Mouse (Mus musculus) frontal cortex, adult 2 months (tissue): ENCODE data around the gene Tet3. TPM values are rescaled to one million over a fixed set of nuclear protein-coding genes. Genes with fewer than 3 reads are reported as not detected.

ENCODE experiments used
- DNase-seq, 2 experiments: peaks; one replicate each; pipeline ENCODE4 v3.0.0; 2022; ENCODE audit warnings: low spot score in 1 of 2; ENCODE audit errors: extremely low spot score in 1 of 2
- polyA plus RNA-seq: library from polyadenylated mRNA; depleted of rRNA; stranded (reverse); fragments of >200 nt; gene quantifications from 2 replicates; pipeline ENCODE4 v1.2.3, GENCODE M21; 2012; rRNA removed

The Tet3 gene
- polyA plus RNA-seq = 18.9 and 19.6 TPM in 2 replicates

DNA sequence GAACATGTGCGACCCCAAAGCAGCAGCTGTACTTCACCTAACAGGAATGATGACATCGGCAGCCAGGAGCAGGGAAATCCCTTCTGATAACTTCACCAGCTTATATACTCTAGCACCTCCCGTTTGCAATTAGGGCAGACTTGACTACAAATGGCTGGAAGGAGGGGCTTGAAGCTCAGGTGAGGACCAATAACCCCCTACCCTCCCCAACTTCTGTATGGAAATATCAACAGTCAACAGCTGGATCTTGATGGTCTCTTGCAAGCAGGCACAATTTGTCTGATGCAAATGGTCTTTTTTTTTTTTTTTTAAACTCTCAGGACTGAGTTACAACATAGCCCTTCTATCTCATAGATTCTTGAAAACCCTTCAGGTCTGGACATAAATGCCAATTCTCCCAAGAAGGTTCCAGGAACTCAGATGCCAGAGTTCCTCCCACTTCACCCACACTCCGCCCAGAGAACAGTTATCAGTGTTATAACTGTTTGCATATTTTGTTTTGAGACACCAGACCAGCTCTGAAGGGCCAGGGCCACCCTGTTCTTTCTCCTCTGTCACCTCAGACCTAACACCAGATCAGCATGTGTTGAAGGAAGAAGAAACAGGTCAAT lies at the start of gene Tet3:
Tet3 (minus strand) TSS at position 51 of the 611 bp plus-strand sequence.
- no peak for DNase-seq

DNA sequence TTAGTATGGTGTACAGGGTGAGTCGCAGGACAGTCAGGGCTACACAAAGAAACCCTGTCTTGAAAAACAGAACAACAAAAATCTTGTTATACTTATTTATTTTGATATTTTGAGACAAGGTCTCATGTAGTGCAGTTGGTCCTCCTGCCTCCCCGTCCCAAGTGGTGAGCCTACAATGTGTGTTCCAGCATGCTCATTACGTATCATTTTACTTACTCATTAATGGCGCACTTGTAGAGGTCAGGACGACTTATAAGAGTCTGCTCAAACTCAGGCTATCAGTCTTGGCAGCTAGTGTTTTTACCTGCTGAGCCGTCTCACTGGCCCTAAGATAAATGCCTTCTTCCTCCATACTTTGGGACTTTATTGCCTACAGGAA lies 48.3 kb upstream of the Tet3 start:
- no peak for DNase-seq

- DNase-seq = peak; percentile 98
Observed at GRCm38 (mm10) chr6:83506258-83507167, 47.6 kb upstream of the Tet3 start, which contains the start of gene Dguok. Dguok (minus strand) TSS chr6:83506969.

DNA sequence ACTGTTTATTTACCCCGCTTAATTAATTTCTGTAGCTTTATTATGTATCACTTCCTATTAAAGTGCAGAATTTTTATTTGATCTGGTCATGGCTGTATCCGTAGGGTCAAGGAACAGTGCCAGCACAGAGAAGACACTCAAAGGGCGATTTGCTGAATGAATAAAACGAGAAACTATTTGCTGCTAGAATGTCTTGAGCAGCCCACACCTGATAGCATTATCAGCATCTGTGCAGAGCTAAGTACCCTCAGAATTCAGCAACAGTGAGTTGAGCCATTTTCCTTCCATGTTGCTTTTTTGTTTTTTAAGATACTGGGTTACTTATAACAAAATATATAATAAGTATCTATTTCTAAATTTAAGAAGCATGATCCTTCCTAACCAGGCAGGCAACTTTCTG lies 46.7 kb upstream of the Tet3 start:
- no peak for DNase-seq

DNA sequence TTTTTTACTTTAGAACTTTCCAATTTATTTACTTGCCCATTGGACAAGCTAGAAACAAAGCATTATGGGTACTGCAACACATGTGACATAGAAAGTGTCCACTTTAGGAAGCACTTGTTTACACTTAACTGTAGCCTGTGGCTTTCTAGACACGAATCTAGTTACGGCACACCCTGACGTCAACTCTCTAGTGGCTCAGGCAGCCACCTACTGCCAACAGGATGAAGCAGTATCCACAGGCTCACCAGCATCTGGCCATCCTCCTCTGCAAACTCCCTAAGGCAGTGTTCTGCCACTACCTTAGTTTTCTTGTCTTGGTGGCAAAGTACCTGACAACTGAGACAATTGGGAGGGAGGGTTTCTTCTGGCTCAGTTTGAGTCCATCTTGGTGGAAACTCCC lies 44.5 kb upstream of the Tet3 start:
- no peak for DNase-seq

GRCm38 (mm10) chr6:83502656-83503055 lies 43.8 kb upstream of the Tet3 start:
- peak in 1 of 2 experiments; percentile 66 for DNase-seq

DNA sequence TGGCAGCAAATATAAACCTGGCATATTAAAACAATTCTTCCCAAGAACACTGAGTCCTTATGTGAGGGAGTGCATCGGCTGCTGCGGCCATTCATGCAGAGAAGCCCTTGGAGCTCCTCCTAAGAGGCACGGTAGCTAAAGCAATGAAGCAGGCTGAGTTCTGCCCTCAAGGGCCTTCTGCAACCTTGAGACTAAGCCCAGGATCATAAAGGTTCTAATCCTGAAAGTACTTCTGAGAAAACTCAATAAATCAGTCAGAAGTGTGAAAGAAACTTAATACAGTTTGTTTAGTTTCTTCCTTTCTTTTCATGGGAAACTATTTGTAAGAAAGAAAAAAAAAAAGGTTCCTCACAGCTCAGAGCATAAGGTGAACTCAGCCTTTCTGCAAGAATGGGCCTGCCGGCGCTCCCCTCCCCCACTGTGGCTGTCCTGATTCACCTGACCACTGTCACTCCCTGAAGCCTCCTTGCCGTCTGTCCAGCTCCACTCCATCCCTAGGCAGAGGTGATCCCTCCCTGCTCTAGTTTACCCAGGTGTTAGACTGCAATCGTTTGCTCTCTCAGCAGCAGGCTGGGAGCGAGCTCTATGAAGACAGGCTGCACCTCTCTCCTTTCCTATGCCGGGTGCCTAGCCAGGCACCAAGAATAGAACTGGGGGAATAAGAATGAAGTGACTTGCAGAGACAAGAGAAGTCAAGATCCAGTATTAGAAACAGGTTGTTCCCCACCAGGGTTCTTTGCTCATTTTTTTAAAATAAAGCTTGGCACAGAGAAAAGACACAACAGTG lies 42.8 kb upstream of the Tet3 start:
- no peak for DNase-seq

DNA sequence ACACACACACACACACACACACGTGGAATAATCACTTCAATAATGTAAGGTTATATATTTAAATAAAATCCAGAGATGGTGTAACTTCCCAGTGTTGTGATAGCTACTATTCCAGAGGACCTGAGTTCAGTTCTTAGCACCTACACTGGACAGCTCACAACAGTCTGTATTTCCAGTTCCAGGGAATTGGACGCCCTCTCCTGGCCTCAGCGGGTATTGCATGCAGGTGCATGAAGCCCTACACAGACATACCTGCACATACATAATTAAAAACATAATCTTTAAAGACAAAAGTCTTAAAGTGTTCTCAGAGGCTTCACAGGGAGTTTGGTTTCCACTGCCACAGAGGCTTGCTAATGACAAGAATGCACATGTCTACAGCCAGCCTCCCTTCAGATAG lies 41.6 kb upstream of the Tet3 start:
- no peak for DNase-seq

DNA sequence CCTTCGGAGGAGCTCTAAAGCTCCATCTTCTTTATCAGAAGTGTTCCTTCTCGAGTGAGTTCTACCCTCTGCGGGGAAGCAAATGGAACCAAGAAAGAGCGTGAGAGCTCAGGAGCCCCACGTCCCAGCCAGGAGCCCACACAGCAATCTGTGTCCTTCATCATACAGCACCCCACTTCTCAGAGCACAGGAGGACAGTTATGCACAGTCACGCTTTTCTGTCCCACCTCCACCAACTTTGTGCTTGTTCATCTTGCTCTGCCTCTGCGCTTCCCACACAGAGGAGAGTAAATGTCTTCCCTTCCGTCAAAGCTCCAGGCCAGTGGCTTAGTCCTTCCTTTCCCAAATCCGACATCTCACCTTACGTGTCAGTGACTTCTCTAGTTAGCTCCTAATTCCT lies 40.2 kb upstream of the Tet3 start:
- peak; percentile 28 to 72 for DNase-seq

GRCm38 (mm10) chr6:83496753-83497710 lies 38.1 kb upstream of the Tet3 start:
- DNase-seq = no peak

DNA sequence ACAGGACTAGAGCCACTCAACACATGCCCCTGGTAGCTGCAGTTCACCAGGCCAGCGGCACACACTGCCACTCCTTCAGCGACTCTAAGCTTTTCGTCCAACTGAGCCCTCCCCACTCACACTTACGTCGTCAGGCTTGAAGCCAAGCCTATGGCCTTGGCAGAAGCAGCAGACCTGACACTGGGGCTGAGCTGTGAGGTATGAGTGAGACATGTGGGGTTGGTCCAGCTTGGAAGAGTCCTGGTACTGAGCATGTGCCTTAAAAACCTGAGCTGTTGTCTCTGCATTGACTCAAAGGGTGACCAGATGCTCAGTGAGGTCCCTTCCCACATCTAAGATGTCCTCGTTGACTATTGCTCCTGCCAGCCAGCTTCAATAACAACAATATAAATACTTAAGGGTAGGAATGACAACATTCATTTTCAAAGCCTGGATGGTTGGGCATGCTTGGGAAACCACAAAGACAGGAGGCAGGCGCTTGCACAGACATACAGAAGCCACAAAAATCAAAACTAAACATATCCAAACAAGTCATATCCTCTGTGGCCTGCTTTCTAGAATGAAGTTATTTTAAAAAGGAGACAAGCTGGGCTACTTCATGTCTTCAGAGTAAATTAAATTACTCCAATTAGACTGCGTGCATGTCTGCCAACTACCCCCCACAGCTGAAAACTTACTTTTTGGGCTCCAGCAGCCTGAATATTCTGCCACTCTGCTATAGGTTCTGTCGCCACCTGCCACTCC lies 37.3 kb upstream of the Tet3 start:
- no peak for DNase-seq

GRCm38 (mm10) chr6:83490622-83491021 lies 31.7 kb upstream of the Tet3 start:
- DNase-seq = no peak

DNA sequence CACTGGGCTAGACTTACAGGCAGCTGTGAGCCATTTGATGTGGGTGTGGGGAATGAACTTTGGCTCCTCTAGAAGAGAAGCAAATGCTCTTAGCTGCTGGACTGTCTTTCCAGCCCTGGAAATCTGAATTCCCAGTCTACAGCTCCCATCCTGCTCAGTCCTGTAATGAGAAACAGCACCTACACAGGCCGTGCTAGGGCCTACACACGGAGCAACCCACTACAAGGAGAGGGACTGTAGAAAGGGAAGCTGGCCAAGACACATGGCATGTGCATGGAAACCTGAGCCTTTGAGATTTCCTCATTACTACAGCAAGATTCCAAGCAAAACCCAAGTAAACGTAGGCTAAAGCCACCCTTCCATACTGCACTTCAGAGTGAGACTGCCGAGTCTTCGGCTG lies 29.3 kb upstream of the Tet3 start:
- DNase-seq = no peak

GRCm38 (mm10) chr6:83487298-83487697 lies 28.4 kb upstream of the Tet3 start:
- no peak for DNase-seq

- DNase-seq = no peak
Observed at GRCm38 (mm10) chr6:83485854-83486253, 27.0 kb upstream of the Tet3 start.

GRCm38 (mm10) chr6:83483776-83484175 lies 24.9 kb upstream of the Tet3 start:
- DNase-seq = no peak

GRCm38 (mm10) chr6:83482418-83483085 lies 23.7 kb upstream of the Tet3 start:
- no peak for DNase-seq

DNA sequence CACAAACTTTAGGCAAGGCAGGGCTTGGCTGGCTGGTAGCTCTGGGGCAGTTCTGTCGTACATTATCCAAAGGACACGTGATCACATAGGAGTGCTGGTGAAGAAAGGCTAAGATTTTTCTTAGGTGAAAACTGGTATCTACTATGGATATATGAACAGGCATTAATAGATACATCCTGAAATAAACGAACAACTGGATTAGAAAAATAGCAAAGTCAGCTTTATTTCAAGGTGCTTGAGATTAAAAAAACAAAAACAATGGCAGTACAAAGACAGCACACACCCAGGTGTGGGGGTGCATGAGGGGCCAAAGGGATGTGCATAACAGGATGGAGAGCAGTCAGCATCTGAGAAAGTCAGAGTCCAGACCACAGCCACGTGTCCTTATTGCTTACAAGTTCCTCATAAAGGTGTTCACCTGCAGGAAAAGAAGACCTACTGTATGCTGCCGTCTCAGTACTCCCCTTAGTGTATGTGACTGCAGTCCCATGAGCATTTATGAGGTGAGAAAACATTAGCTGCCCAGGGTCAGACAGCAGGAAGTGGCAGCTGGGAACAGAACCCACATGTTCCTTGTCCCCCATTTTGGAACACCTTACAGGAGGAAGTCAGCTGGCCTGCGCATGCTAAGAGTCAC lies 21.3 kb upstream of the Tet3 start:
- no peak for DNase-seq
